Mouse (Mus musculus) CD4-positive naive resting alpha-beta T cell, adult 76 days (primary cell): ENCODE results near the gene Vmn1r121. TPM values are rescaled to one million over a fixed set of nuclear protein-coding genes. Genes with fewer than 3 reads are reported as not detected.

ENCODE experiments used
- total RNA-seq: library from RNA; stranded (reverse); gene quantifications from one replicate; pipeline ENCODE4 v1.2.4, GENCODE M21; 2023

Gene Vmn1r121
- not detected for total RNA-seq

DNA sequence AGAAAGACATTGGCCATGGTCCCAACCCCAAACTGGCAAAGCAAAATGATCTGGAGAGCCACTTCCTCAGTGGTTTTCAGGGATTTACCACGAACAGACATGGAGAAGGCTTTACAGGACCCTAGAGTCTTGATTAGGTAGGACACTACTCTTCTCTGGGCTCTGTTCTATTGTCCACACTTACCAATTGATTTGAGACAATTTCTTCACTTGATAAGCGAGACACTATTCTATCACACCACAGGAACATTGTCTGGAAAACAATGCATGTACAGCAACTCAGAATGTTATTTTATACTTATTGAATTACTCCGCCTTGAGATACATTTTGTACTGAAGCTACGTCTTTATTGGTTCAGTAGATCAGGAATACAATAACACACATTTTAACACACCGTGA is at the start of gene Vmn1r121:
Gene Vmn1r121 (minus strand): TSS at position 101 of the 400 bp plus-strand sequence.

DNA sequence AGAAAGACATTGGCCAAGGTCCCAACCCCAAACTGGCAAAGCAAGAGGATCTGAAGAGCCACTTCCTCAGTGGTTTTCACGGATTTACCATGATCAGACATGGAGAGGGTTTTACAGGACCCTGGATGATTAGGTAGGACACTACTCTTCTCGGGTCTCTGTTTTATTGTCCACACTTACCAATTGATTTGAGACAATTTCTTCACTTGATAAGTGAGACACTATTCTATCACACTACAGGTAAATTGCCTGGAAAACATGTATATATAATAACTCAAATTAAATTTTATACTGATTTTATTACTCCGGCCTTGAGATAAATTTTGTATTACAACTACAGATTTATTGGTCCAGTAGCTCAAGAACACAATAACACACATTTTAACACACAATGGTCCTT is 35.7 kb upstream of the Vmn1r121 start, which contains the start of gene Vmn1r122:
Gene Vmn1r122 (minus strand): TSS at position 101 of the 400 bp plus-strand sequence.

DNA sequence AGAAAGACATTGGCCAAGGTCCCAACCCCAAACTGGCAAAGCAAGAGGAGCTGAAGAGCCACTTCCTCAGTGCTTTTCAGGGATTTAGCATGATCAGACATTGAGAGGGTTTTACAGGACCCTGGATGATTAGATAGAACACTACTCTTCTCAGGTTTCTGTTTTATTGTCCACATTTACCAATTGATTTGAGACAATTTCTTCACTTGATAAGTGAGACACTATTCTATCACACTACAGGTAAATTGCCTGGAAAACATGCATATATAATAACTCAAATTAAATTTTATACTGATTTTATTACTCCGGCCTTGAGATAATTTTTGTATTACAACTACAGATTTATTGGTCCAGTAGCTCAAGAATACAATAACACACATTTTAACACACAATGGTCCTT is 44.6 kb downstream of the Vmn1r121 start, which contains the start of gene Vmn1r120:
Gene Vmn1r120 (minus strand): TSS at position 101 of the 400 bp plus-strand sequence.

Other genes starting within 250 kb of the Vmn1r121 start
- gene Vmn1r116, start 226.3 kb downstream of the Vmn1r121 start, total RNA-seq: not detected
- not detected for gene Vmn1r117, start 214.4 kb downstream of the Vmn1r121 start, total RNA-seq
- not detected for gene Vmn1r118, start 186.2 kb downstream of the Vmn1r121 start, total RNA-seq
- gene Vmn1r119, start 86.1 kb downstream of the Vmn1r121 start, total RNA-seq: not detected
- not detected for gene Vmn1r120, start 44.7 kb downstream of the Vmn1r121 start, total RNA-seq
- gene Vmn1r122, start 35.6 kb upstream of the Vmn1r121 start, total RNA-seq: not detected
- gene Vmn1r123, start 63.7 kb upstream of the Vmn1r121 start, total RNA-seq: not detected
- gene Gm5157, start 91.9 kb upstream of the Vmn1r121 start, total RNA-seq: not detected
- gene Vmn1r124, start 162.1 kb upstream of the Vmn1r121 start, total RNA-seq: not detected
- not detected for gene Vmn1r125, start 173.7 kb upstream of the Vmn1r121 start, total RNA-seq
- gene Vmn1r126, start 203.0 kb upstream of the Vmn1r121 start, total RNA-seq: not detected
- gene Vmn1r127, start 221.3 kb upstream of the Vmn1r121 start, total RNA-seq: not detected